Mouse (Mus musculus) forebrain, embryonic 11.5 days (tissue): ENCODE results near the gene Rnf157. TPM values are rescaled to one million over a fixed set of nuclear protein-coding genes. Genes with fewer than 3 reads are reported as not detected.
A peak's percentile ranks its signal among the peaks of the same experiment; 100 is the strongest.

Experiments
- ATAC-seq: fragments of 200-750 bp; cut with Nextera tagmentation; replicated peaks from 2 replicates; pipeline ENCODE4 v1.8.0; 2017; ENCODE audit warnings: moderate TSS enrichment; ENCODE audit not compliant: low FRiP score
- DNase-seq: peaks from one replicate; pipeline ENCODE4 v3.0.0-alpha.2; 2017; ENCODE audit warnings: low spot score
- H3K27ac ChIP-seq: fragments of 300-500 bp; sonication (generic); 2 replicates; pipeline ENCODE4 v1.5.1; 2014; ENCODE audit warnings: low read depth, low read length
- H3K27me3 ChIP-seq: fragments of 300-500 bp; sonication (generic); 2 replicates; pipeline ENCODE4 v1.6.1; 2014; ENCODE audit warnings: mild to moderate bottlenecking, low read length, mixed read lengths; ENCODE audit not compliant: control insufficient read depth, insufficient read depth
- H3K36me3 ChIP-seq: fragments of 300-500 bp; sonication (generic); 2 replicates; pipeline ENCODE4 v1.6.1; 2014; ENCODE audit warnings: mild to moderate bottlenecking, low read length, moderate library complexity, mixed read lengths; ENCODE audit not compliant: control insufficient read depth, insufficient read depth
- H3K4me1 ChIP-seq: fragments of 300-500 bp; sonication (generic); replicated peaks from 2 replicates; pipeline ENCODE4 v1.6.1; 2014; ENCODE audit warnings: low read length, mixed read lengths; ENCODE audit not compliant: control insufficient read depth, insufficient read depth
- H3K4me2 ChIP-seq: fragments of 300-500 bp; sonication (generic); 2 replicates; pipeline ENCODE4 v1.6.1; 2014; ENCODE audit warnings: low read depth, mild to moderate bottlenecking, low read length, moderate library complexity, mixed read lengths; ENCODE audit not compliant: severe bottlenecking
- H3K4me3 ChIP-seq: fragments of 300-500 bp; sonication (generic); 2 replicates; pipeline ENCODE4 v1.5.1; 2014; ENCODE audit warnings: low read depth, low read length
- H3K9ac ChIP-seq: fragments of 300-500 bp; sonication (generic); 2 replicates; pipeline ENCODE4 v1.6.1; 2014; ENCODE audit warnings: low read length
- H3K9me3 ChIP-seq: fragments of 300-500 bp; sonication (generic); 2 replicates; pipeline ENCODE4 v1.6.1; 2016; ENCODE audit warnings: low read length, mixed read lengths; ENCODE audit not compliant: control insufficient read depth
- WGBS: fragments of 180-500 bp; shearing (Covaris S2); extraction: QIAGEN DNeasy Blood & Tissue Kit; methylation state at CpG from one replicate; pipeline ENCODE4 v1.1.7; 2014; 5-methylcytosine and 5-hydroxymethylcytosine counted together
- polyA plus RNA-seq: library from polyadenylated mRNA; unstranded; fragments of >200 nt; fragmentation: Nextera tagmentation; extraction: Ambion mirVana; gene quantifications from 2 replicates; pipeline ENCODE4 v1.2.1, GENCODE M21; 2014

Rnf157 gene
- polyA plus RNA-seq, 1 experiment from 2014 or later: 25.0 TPM

GRCm38 (mm10) chr11:116305423-116305822 lies 107.4 kb downstream of the Rnf157 start:
- no peaks in the 10 kb centered on the region; the same call in 1 of the 2 replicates for H3K4me1 ChIP-seq
- H3K27ac ChIP-seq: no peak overlapping the region
- peaks cover 4% of the 10 kb centered on the region; the same call in 1 of the 2 replicates for H3K36me3 ChIP-seq
- no peak overlapping the region; the same call in 1 of the 2 replicates for H3K4me2 ChIP-seq
- WGBS: 96% methylated on average over 2 of the region's 2 CpGs
- no peaks in the 10 kb centered on the region for H3K9me3 ChIP-seq
- ATAC-seq (no peak), DNase-seq (no peak)
- H3K27me3 ChIP-seq: no peaks in the 10 kb centered on the region; the same call in 1 of the 2 replicates
- H3K9ac ChIP-seq: no peak overlapping the region; the same call in 1 of the 2 replicates
- no peak overlapping the region; the same call in 1 of the 2 replicates for H3K4me3 ChIP-seq

DNA sequence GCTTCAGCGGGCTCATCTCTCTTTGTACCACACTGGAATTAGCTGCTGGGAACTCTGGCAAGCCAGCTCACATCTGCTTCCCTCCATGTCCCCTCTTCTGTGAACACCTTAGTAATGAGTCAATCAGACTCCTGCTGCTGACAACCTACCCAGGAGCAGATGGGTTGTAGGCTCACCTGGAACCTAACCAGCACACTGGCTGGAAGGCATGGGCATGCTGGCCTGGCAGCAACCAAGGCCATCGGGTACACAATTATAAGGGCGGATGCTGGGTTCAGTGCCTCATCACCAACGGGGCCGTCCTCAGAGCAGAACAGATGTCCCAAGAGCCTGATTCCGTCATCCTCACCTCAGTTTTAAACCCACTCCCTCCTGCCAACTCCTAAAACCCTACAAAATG lies 114.2 kb downstream of the Rnf157 start:
- no peak overlapping the region for H3K9ac ChIP-seq
- DNase-seq (no peak), ATAC-seq (no peak)
- no peaks in the 10 kb centered on the region for H3K4me1 ChIP-seq
- H3K9me3 ChIP-seq: no peaks in the 10 kb centered on the region
- H3K4me3 ChIP-seq: no peak overlapping the region
- no peak overlapping the region for H3K4me2 ChIP-seq
- H3K36me3 ChIP-seq: peaks cover 5% of the 10 kb centered on the region; the same call in 1 of the 2 replicates
- H3K27me3 ChIP-seq: no peaks in the 10 kb centered on the region
- WGBS: 89% methylated on average over 6 of the region's 6 CpGs
- H3K27ac ChIP-seq: no peak overlapping the region

DNA sequence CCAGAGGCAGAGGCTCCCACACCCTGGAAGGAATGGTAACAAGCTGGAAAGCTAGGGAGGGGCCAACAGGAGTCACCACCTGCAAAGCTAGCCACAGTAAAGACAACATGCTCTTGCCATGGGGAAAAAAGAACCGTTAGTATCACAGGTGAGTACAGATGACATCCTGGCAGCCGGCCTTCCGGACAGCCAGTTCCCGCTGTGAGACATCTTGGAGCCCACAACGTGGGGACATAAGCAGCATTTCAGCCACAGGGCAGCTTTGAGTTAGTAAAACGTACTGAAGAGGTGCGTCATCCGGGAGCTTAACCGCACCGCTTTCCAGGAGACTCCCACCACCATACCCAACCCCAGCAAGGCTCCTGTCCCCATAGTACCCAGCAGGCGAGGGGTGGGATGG lies 114.6 kb downstream of the Rnf157 start:
- 92% methylated on average over 11 of the region's 11 CpGs for WGBS
- Histone ChIP-seq H3K27ac (no peak overlapping the region), H3K27me3 (no peaks in the 10 kb centered on the region), H3K4me3 (no peak overlapping the region), H3K9ac (no peak overlapping the region), H3K9me3 (no peaks in the 10 kb centered on the region), H3K4me2 (no peak overlapping the region), H3K4me1 (no peaks in the 10 kb centered on the region), H3K36me3 (peaks cover 3% of the 10 kb centered on the region; the same call in 1 of the 2 replicates)
- DNase-seq (no peak), ATAC-seq (no peak)

- no peaks in the 10 kb centered on the region for H3K4me1 ChIP-seq
- H3K9me3 ChIP-seq: no peaks in the 10 kb centered on the region
- no peak overlapping the region for H3K9ac ChIP-seq
- H3K4me3 ChIP-seq: no peak overlapping the region
- peaks cover 2% of the 10 kb centered on the region; the same call in 1 of the 2 replicates for H3K36me3 ChIP-seq
- 79% methylated on average over 3 of the region's 3 CpGs for WGBS
- no peak overlapping the region for H3K4me2 ChIP-seq
- DNase-seq (no peak), ATAC-seq (no peak)
- H3K27me3 ChIP-seq: no peaks in the 10 kb centered on the region
- no peak overlapping the region for H3K27ac ChIP-seq
Observed at GRCm38 (mm10) chr11:116297017-116297416, 115.8 kb downstream of the Rnf157 start.

DNA sequence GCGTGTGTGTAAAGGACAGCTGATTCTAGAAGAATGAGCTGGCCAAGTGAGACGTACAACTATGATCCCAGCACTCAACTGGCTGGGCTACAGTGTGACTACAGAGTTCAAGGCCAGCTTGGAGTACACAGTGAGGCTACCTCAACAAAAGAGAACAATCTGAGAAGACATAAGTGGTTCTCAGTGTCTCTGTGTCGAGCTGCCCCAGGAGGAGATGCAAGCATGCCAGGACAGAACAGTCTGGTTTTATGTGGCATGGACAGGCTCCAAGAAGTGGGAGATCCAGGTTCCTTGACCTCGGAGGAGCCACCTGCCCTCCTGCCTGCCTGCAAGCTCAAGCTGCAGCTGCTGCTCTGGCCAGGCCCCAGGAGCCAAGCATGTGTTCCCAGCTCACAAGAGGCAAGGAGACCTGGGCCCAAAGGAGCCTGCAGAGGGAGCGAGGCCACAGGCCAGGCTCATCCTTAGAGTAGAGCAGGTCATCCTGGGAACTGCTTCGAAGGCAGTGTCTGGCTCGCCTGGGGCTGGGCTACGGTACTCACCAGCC lies 116.6 kb downstream of the Rnf157 start:
- H3K9me3 ChIP-seq: no peaks in the 10 kb centered on the region
- H3K4me3 ChIP-seq: no peak overlapping the region
- H3K4me1 ChIP-seq: no peaks in the 10 kb centered on the region
- 89% methylated on average over 8 of the region's 8 CpGs for WGBS
- peak; percentile 50 for DNase-seq
- H3K36me3 ChIP-seq: peaks cover 2% of the 10 kb centered on the region; the same call in 1 of the 2 replicates
- H3K27ac ChIP-seq: no peak overlapping the region
- no peak overlapping the region for H3K9ac ChIP-seq
- no peak overlapping the region for H3K4me2 ChIP-seq
- ATAC-seq: no peak
- no peaks in the 10 kb centered on the region for H3K27me3 ChIP-seq

DNA sequence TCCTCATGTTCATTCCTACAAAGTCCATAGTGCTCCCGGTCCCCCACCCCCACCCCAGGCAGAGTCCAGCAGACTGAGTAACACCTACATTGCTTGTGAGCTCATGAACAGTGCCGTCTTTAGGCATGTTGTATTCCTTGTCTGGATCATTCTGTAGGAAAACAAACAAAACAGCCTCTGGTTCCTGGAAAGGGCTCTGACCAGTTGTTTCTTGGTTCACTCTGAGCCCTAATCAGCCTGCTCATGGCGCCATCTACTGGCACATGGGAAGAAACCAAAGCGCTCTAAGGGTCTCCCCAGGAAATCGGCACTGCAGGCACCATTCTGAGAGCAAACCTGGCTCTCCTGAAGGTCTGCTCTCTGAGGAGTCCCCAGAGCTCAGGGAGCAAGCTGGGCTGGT lies 118.5 kb downstream of the Rnf157 start:
- Histone ChIP-seq H3K36me3 (no peaks in the 10 kb centered on the region; the same call in 1 of the 2 replicates), H3K4me3 (no peak overlapping the region), H3K9ac (no peak overlapping the region), H3K4me1 (no peaks in the 10 kb centered on the region), H3K9me3 (no peaks in the 10 kb centered on the region), H3K27ac (no peak overlapping the region), H3K4me2 (no peak overlapping the region), H3K27me3 (no peaks in the 10 kb centered on the region)
- DNase-seq (no peak), ATAC-seq (no peak)
- 36% methylated on average over 5 of the region's 5 CpGs for WGBS

DNA sequence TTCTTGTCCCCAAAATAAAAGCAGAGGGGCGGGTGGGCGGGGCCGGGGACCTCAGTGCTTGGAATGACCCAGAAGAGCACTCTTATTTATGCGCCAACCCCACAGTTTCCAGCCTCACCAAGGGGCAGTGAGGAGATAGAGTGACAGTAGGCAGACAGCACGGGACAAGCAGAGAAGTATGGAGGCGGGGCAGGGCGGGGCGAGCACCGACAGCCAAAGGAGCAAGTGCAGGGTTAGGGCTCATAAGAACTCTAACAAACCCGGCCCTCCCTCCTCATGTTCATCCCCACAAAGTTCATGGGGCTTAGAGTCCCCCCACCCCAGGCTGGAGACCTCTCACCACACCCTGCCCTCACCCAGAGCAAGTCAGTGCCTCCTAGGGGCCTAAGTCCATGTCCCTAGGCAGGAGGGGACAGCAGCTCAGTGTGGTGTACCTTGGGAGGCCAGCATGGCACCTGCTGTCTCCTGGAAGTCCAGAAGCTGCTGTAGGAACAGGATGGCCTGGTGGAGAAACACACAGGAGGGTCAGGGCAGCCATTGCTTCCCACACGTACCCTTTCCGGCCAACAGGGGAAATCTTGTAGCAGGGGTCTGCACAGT lies 119.2 kb downstream of the Rnf157 start:
- Histone ChIP-seq H3K27me3 (no peaks in the 10 kb centered on the region), H3K36me3 (no peaks in the 10 kb centered on the region; the same call in 1 of the 2 replicates), H3K27ac (no peak overlapping the region), H3K4me3 (no peak overlapping the region), H3K4me1 (no peaks in the 10 kb centered on the region), H3K9ac (no peak overlapping the region), H3K4me2 (no peak overlapping the region), H3K9me3 (no peaks in the 10 kb centered on the region)
- DNase-seq: no peak
- ATAC-seq: no peak
- 87% methylated on average over 12 of the region's 12 CpGs for WGBS

GRCm38 (mm10) chr11:116292401-116292800 lies 120.4 kb downstream of the Rnf157 start:
- DNase-seq (no peak), ATAC-seq (no peak)
- H3K27me3 ChIP-seq: no peaks in the 10 kb centered on the region
- H3K4me3 ChIP-seq: no peak overlapping the region
- no peaks in the 10 kb centered on the region for H3K9me3 ChIP-seq
- 90% methylated on average over 13 of the region's 13 CpGs for WGBS
- H3K4me1 ChIP-seq: no peaks in the 10 kb centered on the region
- no peak overlapping the region for H3K27ac ChIP-seq
- H3K4me2 ChIP-seq: no peak overlapping the region
- H3K9ac ChIP-seq: no peak overlapping the region
- H3K36me3 ChIP-seq: no peaks in the 10 kb centered on the region

DNA sequence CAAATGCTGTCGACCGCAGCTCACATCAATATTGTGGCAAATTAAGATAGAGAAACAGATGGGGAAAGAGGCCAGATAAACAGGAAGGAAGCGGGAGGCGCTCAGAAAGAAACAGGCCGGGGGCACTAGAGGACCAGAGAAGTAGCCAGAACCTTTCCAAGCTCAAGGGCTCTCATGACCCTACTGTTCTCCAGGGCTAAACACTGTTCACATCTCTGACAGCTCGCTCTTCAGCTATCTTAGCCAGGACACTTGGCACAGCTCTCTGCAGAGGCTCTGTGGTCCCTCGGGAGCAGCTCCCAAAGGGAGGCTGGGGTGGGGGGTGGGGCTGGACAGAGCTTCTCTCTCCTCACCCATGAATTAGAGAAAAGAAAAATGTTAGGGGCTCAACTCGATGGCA lies 122.3 kb downstream of the Rnf157 start:
- no peak overlapping the region for H3K4me2 ChIP-seq
- no peaks in the 10 kb centered on the region for H3K4me1 ChIP-seq
- H3K27me3 ChIP-seq: no peaks in the 10 kb centered on the region
- no peak overlapping the region for H3K4me3 ChIP-seq
- WGBS: 88% methylated on average over 8 of the region's 8 CpGs
- no peak overlapping the region for H3K9ac ChIP-seq
- ATAC-seq (no peak), DNase-seq (no peak)
- H3K36me3 ChIP-seq: no peaks in the 10 kb centered on the region
- H3K9me3 ChIP-seq: no peaks in the 10 kb centered on the region
- H3K27ac ChIP-seq: no peak overlapping the region
